ENCODE assay signal across 16 mouse cellular contexts in genomic region chr3:63862716-63863115, GRCm38 (mm10). TPM values are rescaled to one million over a fixed set of nuclear protein-coding genes. Genes with fewer than 3 reads are reported as not detected.
A peak's percentile ranks its signal among the peaks of the same experiment; 100 is the strongest.
DNase-seq lines count a peak whose midpoint lies in the region; ATAC-seq and TF ChIP-seq lines count a peak whose summit lies in the region.
"Had no signal": no experiment of that assay in that cellular context is flagged by ENCODE, and none has a peak within 500 bp of the region (broad histone marks: within the 10 kb centered on the region; RNA-seq: fewer than 3 reads in every experiment).

No protein-coding gene starts in this region.

- no peak for TF ChIP-seq CTCF in layer of hippocampus, adult 2 months (conservative IDR thresholded peaks at IDR 0.05)

- no peak for DNase-seq in hindbrain, embryonic 10.5 days (ENCODE audit: low spot score)
- DNase-seq in right cerebral cortex, postnatal 10 days (ENCODE audit: low spot score in 2 of 2) = peak; percentile 32 to 33
- DNase-seq in right cerebral cortex, postnatal 25 days = no peak
- peak; percentile 29 to 43 for DNase-seq in layer of hippocampus, adult 2 months (ENCODE audit: low spot score in 2 of 2)
- no peak for DNase-seq in heart, postnatal 10 days
- no peak for DNase-seq in thymus, postnatal 14 days
- DNase-seq: lung, embryonic 14.5 days; right cerebral cortex, adult 18-20 months had no signal

- H3K27me3 ChIP-seq in hindbrain, embryonic 16.5 days (replicated peaks; ENCODE audit: control insufficient read depth, insufficient read depth, low read length) = no peaks in the 10 kb centered on the region
- no peaks in the 10 kb centered on the region for H3K27me3 ChIP-seq in hindbrain, embryonic 10.5 days (ENCODE audit: insufficient read depth, poor library complexity, severe bottlenecking)
- H3K27me3 ChIP-seq: intestine, embryonic 15.5 days; liver, embryonic 12.5 days; midbrain, embryonic 13.5 days had no signal

- no peak overlapping the region for H3K4me3 ChIP-seq in hindbrain, embryonic 16.5 days (ENCODE audit: low read length)
- no peak overlapping the region for H3K4me3 ChIP-seq in hindbrain, embryonic 10.5 days
- H3K4me3 ChIP-seq in layer of hippocampus, adult 2 months = peak overlapping the region; percentile 47; the same call in 1 of the 2 replicates
- H3K4me3 ChIP-seq: intestine, embryonic 15.5 days; liver, embryonic 12.5 days; midbrain, embryonic 13.5 days had no signal

- intact Hi-C loops in heart, postnatal 10 days (cut with DNase I) = loop anchor here (10.0 kb wide), 1 partner anchor 568 kb away; no protein-coding TSS in a partner anchor

- 59% methylated on average over 10 of the region's 10 CpGs for WGBS in hindbrain, embryonic 16.5 days
- WGBS in hindbrain, embryonic 10.5 days = 89% methylated on average over 10 of the region's 10 CpGs

- no peaks in the 10 kb centered on the region for H3K9me3 ChIP-seq in hindbrain, embryonic 16.5 days (ENCODE audit: control insufficient read depth, low read length)
- H3K9me3 ChIP-seq in hindbrain, embryonic 10.5 days = no peaks in the 10 kb centered on the region
- H3K9me3 ChIP-seq: intestine, embryonic 15.5 days; liver, embryonic 12.5 days; midbrain, embryonic 13.5 days had no signal

- H3K4me1 ChIP-seq in hindbrain, embryonic 16.5 days (ENCODE audit: control insufficient read depth, insufficient read depth, low read depth, low read length) = no peaks in the 10 kb centered on the region
- H3K4me1 ChIP-seq in hindbrain, embryonic 10.5 days (replicated peaks) = no peaks in the 10 kb centered on the region
- H3K4me1 ChIP-seq: intestine, embryonic 15.5 days; liver, embryonic 12.5 days had no signal

- H3K27ac ChIP-seq in hindbrain, embryonic 16.5 days (ENCODE audit: low read depth, low read length) = no peak overlapping the region
- H3K27ac ChIP-seq in hindbrain, embryonic 10.5 days = no peak overlapping the region
- H3K27ac ChIP-seq in layer of hippocampus, adult 2 months = no peak overlapping the region
- H3K27ac ChIP-seq: intestine, embryonic 15.5 days; liver, embryonic 12.5 days; macrophage; midbrain, embryonic 13.5 days; stomach, postnatal 0 days had no signal

- H3K9ac ChIP-seq in hindbrain, embryonic 16.5 days (ENCODE audit: low read depth, low read length) = no peak overlapping the region
- H3K9ac ChIP-seq: intestine, embryonic 15.5 days; liver, embryonic 12.5 days; lung, embryonic 14.5 days; midbrain, embryonic 13.5 days had no signal

- no peaks in the 10 kb centered on the region for H3K36me3 ChIP-seq in hindbrain, embryonic 16.5 days (ENCODE audit: control insufficient read depth, insufficient read depth, low read length)
- peaks cover 47% of the 10 kb centered on the region for H3K36me3 ChIP-seq in hindbrain, embryonic 10.5 days
- H3K36me3 ChIP-seq: intestine, embryonic 15.5 days; liver, embryonic 12.5 days; midbrain, embryonic 13.5 days had no signal

- peak overlapping the region; percentile 2; the same call in 1 of the 2 replicates for H3K4me2 ChIP-seq in hindbrain, embryonic 16.5 days (ENCODE audit: low read length)
- H3K4me2 ChIP-seq: heart, embryonic 11.5 days; intestine, embryonic 15.5 days; liver, embryonic 12.5 days; lung, embryonic 14.5 days; midbrain, embryonic 13.5 days had no signal

- no peak for ATAC-seq in hindbrain, embryonic 16.5 days
- ATAC-seq: intestine, embryonic 15.5 days; liver, embryonic 12.5 days; midbrain, embryonic 13.5 days had no signal

RNA-seq across cellular contexts. Expression of gene Plch1, which starts 36.6 kb away (rescaled TPM):
- 4.4 and 7.4 TPM in 2 replicates for polyA plus RNA-seq in hindbrain, embryonic 16.5 days (2015; fragmentation: Nextera tagmentation; extraction: Ambion mirVana)
- 28.4 and 32.4 TPM in 2 replicates for polyA plus RNA-seq in hindbrain, embryonic 10.5 days (2016; fragmentation: Nextera tagmentation; extraction: Ambion mirVana)
- total RNA-seq in layer of hippocampus, adult 2 months (2021) = 1 to 10 TPM; 3.9 to 5.0 TPM
- total RNA-seq in heart, postnatal 10 days (2021) = under 1 TPM in 1 of 2 experiments, not detected in 1; 0.55 TPM
- total RNA-seq: heart, postnatal 25 days had no signal
- polyA plus RNA-seq: macrophage had no signal

Comparison
In these comparisons a context has a peak if more than half of its experiments do, and no peak if none do; other contexts are left out.
1. DNase-seq: peak in right cerebral cortex, postnatal 10 days (2 of 2) and layer of hippocampus, adult 2 months (2 of 2); none in hindbrain, embryonic 10.5 days (single experiment), right cerebral cortex, postnatal 25 days (single experiment), heart, postnatal 10 days (0 of 2) and thymus, postnatal 14 days (single experiment).